Mouse (Mus musculus) kidney, adult 8-10 months (tissue): ENCODE results near the gene Gpr176.
"Not testable (repeated sequence)": the region's sequence is repeated elsewhere in the genome, so short reads cannot be mapped to it uniquely, and the experiment has no call there.

Experiments used
- DNase-seq, 2 experiments: peaks; one replicate each; pipeline ENCODE4 v3.0.0; 2022

Gpr176 gene

GRCm38 (mm10) chr2:118298601-118299000, 74.6 kb downstream of the Gpr176 start:
- DNase-seq: no peak

GRCm38 (mm10) chr2:118297966-118298365, 75.3 kb downstream of the Gpr176 start:
- no peak for DNase-seq

- peak; percentile 10 to 14 for DNase-seq
Observed at GRCm38 (mm10) chr2:118295505-118295904, 77.7 kb downstream of the Gpr176 start.

- DNase-seq: no peak
Observed at GRCm38 (mm10) chr2:118293583-118293982, 79.6 kb downstream of the Gpr176 start.

GRCm38 (mm10) chr2:118289066-118289460, 84.2 kb downstream of the Gpr176 start:
- DNase-seq: not testable (repeated sequence)

DNA sequence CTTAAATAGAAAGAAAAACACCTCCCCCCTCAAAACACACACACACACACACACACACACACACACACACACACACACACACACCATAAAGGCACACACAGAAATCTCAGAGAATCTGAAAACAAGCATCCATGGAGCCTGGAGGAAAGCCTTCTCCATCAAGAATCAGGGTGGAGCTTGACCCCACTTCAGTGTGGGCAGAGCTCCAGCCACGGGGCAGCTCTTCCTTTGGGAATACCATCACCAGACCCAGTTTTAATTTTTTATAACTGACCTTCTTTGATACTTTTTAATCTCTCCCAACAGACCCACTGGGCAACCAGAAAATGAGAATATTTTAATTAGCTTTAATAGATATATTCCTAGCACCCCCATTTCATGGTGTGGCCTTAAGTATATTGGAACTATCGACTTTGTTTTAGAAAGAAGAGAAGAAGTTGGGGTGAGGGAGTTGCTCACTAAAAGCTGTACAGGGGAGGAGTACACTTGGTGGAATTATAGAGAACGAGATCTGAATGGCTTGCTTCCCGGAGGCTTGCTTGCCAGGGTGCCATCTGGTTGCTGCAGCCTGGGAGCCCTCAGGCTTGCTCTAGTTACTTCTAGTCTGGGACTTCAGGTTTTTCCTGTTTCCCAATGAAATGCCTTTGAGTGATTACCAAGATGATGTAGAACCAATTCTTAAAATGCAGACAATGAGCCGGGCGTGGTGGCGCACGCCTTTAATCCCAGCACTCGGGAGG, 84.7 kb downstream of the Gpr176 start:
- no peak for DNase-seq

GRCm38 (mm10) chr2:118287678-118288077, 85.5 kb downstream of the Gpr176 start:
- DNase-seq: no peak

DNA sequence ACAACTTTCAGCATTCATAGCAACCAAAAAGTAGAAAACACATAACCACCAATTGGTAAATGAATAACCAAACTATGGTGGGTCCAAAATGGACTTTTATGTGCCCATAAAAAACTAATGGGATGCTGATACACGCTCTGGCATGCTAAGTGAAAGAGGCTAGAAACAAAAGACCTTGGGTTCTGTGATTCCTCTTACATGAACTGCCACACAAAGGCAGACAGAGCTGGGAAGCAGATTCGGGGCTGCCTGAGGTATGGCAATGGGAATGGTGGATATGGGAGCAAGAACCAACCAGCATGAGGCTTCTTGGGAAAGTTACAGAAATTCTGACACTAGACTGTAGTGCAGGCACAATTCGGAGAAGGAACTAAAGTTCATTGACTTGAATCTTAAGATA, 90.8 kb downstream of the Gpr176 start:
- DNase-seq: peak in 1 of 2 experiments; percentile 13

DNA sequence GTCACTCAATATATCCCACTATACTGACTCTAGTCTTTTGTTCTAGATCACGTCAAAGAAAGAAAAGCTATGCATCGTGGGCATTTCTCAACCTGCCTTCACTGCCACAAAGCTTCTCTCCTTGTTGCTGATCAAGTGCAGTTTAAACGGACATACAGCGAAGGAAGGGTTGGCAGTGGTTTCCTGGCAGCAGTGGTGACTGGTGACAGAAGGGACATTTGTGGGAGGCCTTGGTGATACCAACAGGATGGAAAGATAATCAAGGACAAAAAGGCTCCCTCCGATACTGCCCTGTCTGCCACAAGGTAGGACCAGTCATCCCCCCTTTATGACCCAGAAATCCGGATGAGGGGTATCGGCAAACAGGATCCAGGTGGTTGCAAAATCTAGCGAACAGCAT, 95.0 kb downstream of the Gpr176 start:
- DNase-seq: no peak

DNA sequence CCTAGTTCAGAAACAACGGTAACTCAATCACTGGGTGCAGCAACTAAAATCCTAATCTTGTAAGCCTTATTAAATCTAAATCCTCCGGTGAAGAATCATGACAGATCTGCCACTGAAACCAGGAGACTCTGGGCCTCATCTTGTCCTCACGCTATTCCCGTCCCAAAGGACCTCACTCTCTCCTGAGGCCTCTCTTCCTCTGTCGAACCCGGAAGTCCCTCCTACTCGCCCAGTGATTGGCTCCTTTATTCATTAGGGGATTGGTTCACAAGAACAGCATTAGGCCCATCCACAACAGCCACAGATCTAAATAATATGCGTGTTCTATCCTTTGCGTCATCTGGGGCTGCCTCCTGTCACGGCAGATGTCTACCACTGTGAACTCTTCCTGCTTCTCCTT, 101.6 kb downstream of the Gpr176 start:
- DNase-seq: no peak

DNA sequence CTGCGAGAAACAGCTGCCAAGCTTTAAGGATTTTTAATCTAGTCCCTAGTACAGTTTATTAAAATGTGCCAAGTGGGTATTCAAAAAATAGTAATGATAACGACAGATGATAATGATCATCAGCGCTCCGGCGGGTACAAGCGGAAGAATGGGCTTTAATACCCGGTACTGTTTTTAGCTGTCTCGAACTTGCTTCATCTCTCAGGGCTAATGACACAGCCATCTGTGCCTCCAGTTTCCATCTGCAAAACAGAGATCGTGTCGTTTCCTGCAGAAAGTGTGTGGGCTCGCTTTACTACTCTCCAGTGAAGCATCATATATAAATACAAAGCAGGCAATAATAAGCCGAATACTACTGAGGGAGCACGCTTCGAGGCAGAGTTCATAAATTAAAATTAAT, 103.0 kb downstream of the Gpr176 start:
- no peak for DNase-seq

DNA sequence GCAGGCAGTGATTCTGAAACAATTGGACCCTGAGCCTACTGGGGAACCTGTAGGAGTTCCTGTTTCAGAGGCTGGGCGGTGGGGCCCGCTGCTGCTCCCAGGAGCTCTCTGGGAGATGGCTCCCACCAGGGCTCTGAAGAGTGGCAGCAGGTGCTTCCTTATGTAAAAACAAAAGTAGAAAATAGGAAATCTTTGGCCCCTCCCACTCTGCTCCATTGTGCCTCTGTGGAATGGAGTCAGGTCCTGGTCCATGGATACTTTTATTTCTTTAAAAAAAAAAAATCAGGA, 109.4 kb downstream of the Gpr176 start:
- no peak for DNase-seq

- DNase-seq: peak; percentile 24 to 55
Observed at GRCm38 (mm10) chr2:118263151-118263913, 109.9 kb downstream of the Gpr176 start.

DNA sequence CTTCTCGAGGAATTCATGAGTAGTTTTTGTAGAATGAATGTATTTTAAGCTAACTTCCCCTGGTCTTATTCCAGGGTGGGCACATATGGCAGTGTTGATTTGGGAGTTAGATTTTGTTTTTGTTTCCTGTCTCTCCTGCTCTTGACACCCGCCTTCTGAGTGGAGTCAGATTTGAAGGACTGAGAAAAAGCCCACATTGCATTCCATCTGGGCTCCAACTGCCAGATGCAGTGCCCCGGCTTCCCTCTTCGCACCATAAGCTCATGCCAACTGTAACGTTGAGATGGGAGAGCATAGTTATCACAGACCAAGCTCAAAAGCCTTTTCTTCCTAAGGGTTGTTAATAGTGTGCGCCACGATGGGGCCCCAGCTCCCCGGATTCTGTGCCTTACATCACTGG, 110.5 kb downstream of the Gpr176 start:
- no peak for DNase-seq

DNA sequence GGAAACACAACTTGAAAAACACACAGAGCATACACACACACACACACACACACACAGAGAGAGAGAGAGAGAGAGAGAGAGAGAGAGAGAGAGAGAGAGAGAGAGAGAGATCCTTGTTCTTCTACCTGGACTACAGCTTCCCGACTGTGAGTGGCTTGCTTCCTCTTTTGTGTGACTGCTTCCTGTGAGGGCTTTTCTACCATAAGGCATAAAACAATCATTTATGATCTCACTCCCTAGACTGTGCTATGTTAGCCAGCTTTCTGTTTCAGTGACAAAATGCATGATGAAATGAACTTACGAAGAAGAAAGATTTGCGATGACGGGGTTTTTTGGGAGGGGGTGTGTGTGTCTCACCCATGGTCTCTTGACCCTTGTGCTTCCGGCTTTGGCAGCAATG, 113.5 kb downstream of the Gpr176 start:
- DNase-seq: no peak

GRCm38 (mm10) chr2:118257094-118257493, 116.1 kb downstream of the Gpr176 start:
- DNase-seq: peak; percentile 9 to 22

DNA sequence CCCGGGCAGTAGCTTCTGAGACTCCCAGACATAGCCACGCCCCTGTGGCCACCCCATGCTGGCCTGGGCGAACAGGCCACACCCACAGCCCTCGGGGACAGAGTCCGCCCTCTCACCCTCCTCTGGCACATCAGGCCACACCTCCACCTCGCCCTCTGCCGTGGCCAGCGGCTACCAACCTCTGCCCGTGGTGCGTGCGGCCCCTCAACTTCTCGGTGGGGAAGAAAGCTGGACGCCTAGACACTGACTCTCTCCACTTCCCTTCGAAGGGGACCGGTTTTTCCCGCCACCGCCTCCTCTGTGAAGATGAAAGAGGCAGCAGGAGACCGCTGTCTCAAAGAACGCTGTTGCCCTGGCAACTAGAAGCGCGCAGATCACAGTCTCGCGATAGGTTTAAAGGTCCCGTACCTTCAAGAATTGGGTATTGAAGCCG, 116.6 kb downstream of the Gpr176 start, which contains the start of gene Fsip1:
Fsip1 (minus strand) TSS at position 346 of the 433 bp plus-strand sequence.
- peak; percentile 93 for DNase-seq

DNA sequence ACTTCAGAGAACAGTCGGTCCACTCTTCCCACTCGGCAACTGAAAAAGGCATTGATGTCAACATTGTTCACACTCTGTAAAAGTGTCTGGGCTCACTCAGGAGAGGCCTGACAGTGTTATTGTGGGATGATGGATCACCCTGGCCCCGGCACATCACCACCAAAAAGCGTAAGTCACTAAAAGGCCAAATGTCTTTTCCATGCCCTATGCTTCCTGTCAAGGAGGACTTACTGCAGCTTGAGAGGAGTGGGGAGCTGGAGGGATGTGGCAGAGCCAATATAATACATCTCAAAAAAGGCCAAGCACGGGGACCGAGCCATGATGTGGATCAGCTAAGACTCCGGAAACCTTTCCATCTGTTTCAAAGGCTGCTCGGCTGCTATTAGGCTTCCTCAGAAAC, 118.7 kb downstream of the Gpr176 start:
- no peak for DNase-seq

GRCm38 (mm10) chr2:118248966-118249365, 124.3 kb downstream of the Gpr176 start:
- no peak for DNase-seq

GRCm38 (mm10) chr2:118248016-118248415, 125.2 kb downstream of the Gpr176 start:
- DNase-seq: peak; percentile 62 to 80

DNA sequence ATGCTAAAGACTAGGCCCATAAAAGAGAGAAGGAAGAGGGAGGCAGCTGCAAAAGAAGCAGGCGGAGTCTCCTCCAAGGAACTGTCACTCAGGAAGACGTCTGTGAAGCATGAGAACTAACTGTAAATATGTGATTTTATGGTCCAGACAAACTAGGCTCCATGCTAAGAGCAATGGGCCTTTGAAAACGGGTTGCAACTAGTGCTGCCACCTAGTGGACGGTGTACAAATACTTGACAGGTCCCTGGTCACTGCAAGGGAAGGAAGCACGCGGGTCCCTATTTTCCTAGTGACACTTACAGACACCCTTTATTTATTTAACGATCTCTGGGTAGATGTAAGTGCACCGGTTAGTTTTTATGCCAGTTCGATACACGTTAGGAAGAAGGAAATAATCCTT, 127.3 kb downstream of the Gpr176 start:
- DNase-seq: peak; percentile 38 to 75

DNA sequence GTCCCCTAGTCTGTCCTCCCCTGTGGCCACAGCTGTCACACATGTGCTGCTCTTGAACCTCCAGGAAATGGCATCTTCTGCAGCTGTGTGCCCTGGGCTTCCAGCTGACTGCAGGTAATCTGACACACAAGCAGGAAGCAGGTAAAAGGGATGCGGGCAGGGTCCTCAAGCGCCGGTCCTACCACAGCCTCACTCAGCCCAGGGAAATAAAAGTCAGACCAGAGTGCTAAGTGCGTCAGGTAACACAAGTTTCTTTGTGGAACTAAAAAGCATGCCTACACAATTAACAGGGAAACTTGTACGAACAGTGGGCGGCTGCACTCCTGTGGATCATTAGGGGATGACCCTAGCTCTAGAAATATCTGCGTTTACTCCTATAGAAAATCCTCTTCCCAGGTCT, 137.0 kb downstream of the Gpr176 start:
- DNase-seq: no peak

GRCm38 (mm10) chr2:118235614-118236013, 137.6 kb downstream of the Gpr176 start:
- no peak for DNase-seq

DNA sequence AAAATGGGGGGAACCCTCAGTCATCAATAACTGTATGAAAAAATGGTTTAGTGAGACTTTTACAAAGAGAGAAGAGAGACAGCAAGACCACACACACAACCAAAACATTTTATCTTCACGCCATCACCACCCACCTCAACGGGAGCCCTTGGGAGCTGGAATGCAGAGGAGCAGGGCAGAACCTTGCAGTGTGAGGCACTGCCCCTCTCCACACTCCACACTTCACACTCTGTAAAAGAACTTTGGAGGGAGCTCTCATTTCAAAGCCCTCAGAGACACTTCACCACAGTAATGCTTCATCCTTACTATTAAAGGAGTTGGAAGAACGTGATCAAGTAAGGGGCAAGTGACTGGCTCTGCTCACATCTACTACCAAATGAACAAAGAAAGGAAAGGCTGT, 142.7 kb downstream of the Gpr176 start:
- no peak for DNase-seq
